Mouse (Mus musculus) CH12.LX (cell line): ENCODE data around the gene Msrb2. TPM values are rescaled to one million over a fixed set of nuclear protein-coding genes. Genes with fewer than 3 reads are reported as not detected.

Source experiments
- DNase-seq: peaks from one replicate; pipeline ENCODE4 v3.0.0-alpha.2; 2013; ENCODE audit errors: extremely low read depth
- H3K27ac ChIP-seq: 2 replicates; pipeline ENCODE4 v1.5.1; 2012; ENCODE audit warnings: low read depth, mild to moderate bottlenecking, control low read depth, moderate library complexity; ENCODE audit not compliant: insufficient read depth
- H3K27me3 ChIP-seq: replicated peaks from 2 replicates; pipeline ENCODE3; 2012; ENCODE audit warnings: inconsistent platforms
- H3K36me3 ChIP-seq, 2 experiments: replicated peaks in 1 of 2; 2 replicates each; pipeline versions ENCODE3 to v1.6.1; 2012; ENCODE audit warnings: inconsistent platforms in 1 of 2, low read length in 1 of 2, mild to moderate bottlenecking in 1 of 2, mixed read lengths in 1 of 2, moderate library complexity in 1 of 2; ENCODE audit not compliant: control insufficient read depth in 1 of 2, insufficient read depth in 1 of 2
- H3K4me1 ChIP-seq, 2 experiments: 2 replicates each; pipeline ENCODE4 v1.6.1; 2012; ENCODE audit warnings: inconsistent platforms in 1 of 2, moderate library complexity in 1 of 2; ENCODE audit not compliant: insufficient read depth in 2 of 2, control insufficient read depth in 1 of 2
- H3K4me2 ChIP-seq: 2 replicates; pipeline ENCODE4 v1.6.1; 2012; ENCODE audit warnings: low read depth, mild to moderate bottlenecking, control low read depth; ENCODE audit not compliant: poor library complexity, insufficient read depth, severe bottlenecking
- H3K4me3 ChIP-seq, 3 experiments: fragments of 150-350 bp in 1 of 3; sonication (generic) in 1 of 3; replicated peaks in 1 of 3; 2 replicates each; pipeline versions ENCODE3 to v1.5.1; 2011 to 2012; ENCODE audit warnings: low read depth in 2 of 3, low read length in 2 of 3, mild to moderate bottlenecking in 2 of 3, moderate library complexity in 2 of 3, control low read depth in 1 of 3, improper control_type of control experiment in 1 of 3, inconsistent platforms in 1 of 3, mixed read lengths in 1 of 3; ENCODE audit not compliant: poor library complexity in 1 of 3
- H3K79me2 ChIP-seq: replicated peaks from 2 replicates; pipeline ENCODE4 v1.6.1; 2012; ENCODE audit warnings: mild to moderate bottlenecking, moderate library complexity; ENCODE audit not compliant: control insufficient read depth, poor library complexity, insufficient read depth, severe bottlenecking; ENCODE audit errors: extremely low read depth
- H3K9ac ChIP-seq: 2 replicates; pipeline ENCODE4 v1.6.1; 2012; ENCODE audit warnings: low read depth, mild to moderate bottlenecking, control low read depth, moderate library complexity; ENCODE audit not compliant: insufficient read depth
- H3K9me3 ChIP-seq: replicated peaks from 2 replicates; pipeline ENCODE3; 2012; ENCODE audit warnings: low read length, inconsistent platforms, mixed read lengths
- CHD2 ChIP-seq: IDR thresholded peaks from 2 replicates; pipeline ENCODE4 v1.6.1; 2011; ENCODE audit warnings: low read length, improper control_type of control experiment
- CTCF ChIP-seq, 2 experiments: IDR thresholded peaks in 1 of 2; conservative IDR thresholded peaks in 1 of 2; 2 replicates each; pipeline ENCODE4 v1.5.1; 2011 to 2012; ENCODE audit warnings: low read depth in 2 of 2, low read length in 2 of 2, improper control_type of control experiment in 1 of 2, inconsistent platforms in 1 of 2, mild to moderate bottlenecking in 1 of 2, moderate library complexity in 1 of 2
- HCFC1 ChIP-seq: IDR thresholded peaks from 2 replicates; pipeline ENCODE4 v1.6.1; 2012; ENCODE audit warnings: low read depth, mild to moderate bottlenecking, inconsistent platforms, low read length, improper control_type of control experiment
- IRF4 ChIP-seq: IDR thresholded peaks from 2 replicates; pipeline ENCODE4 v1.6.1; 2014; ENCODE audit warnings: low read depth, mild to moderate bottlenecking, inconsistent platforms, low read length, improper control_type of control experiment
- JUND ChIP-seq: conservative IDR thresholded peaks from 2 replicates; pipeline ENCODE4 v1.6.1; 2011; ENCODE audit warnings: low read depth, low read length, improper control_type of control experiment
- KAT2A ChIP-seq: IDR thresholded peaks from 2 replicates; pipeline ENCODE4 v1.6.1; 2012; ENCODE audit warnings: low read length, improper control_type of control experiment, inconsistent platforms; ENCODE audit not compliant: insufficient replicate concordance
- MAFK ChIP-seq: IDR thresholded peaks from 2 replicates; pipeline ENCODE4 v1.6.1; 2011; ENCODE audit warnings: low read length, improper control_type of control experiment; ENCODE audit not compliant: insufficient replicate concordance
- MAX ChIP-seq: IDR thresholded peaks from 2 replicates; pipeline ENCODE4 v1.6.1; 2011; ENCODE audit warnings: low read length, improper control_type of control experiment
- MEF2A ChIP-seq: IDR thresholded peaks from 2 replicates; pipeline ENCODE4 v1.6.1; 2014; ENCODE audit warnings: low read depth, mild to moderate bottlenecking, inconsistent platforms, low read length, improper control_type of control experiment, borderline replicate concordance
- MXI1 ChIP-seq: IDR thresholded peaks from 2 replicates; pipeline ENCODE4 v1.6.1; 2011; ENCODE audit warnings: mild to moderate bottlenecking, low read depth, low read length, improper control_type of control experiment
- MYC ChIP-seq: IDR thresholded peaks from 2 replicates; pipeline ENCODE4 v1.6.1; 2011; ENCODE audit warnings: low read depth, mild to moderate bottlenecking, improper control_type of control experiment, low read length
- NELFE ChIP-seq: IDR thresholded peaks from 2 replicates; pipeline ENCODE4 v1.6.1; 2011; ENCODE audit warnings: low read depth, low read length, improper control_type of control experiment
- POLR2AphosphoS2 ChIP-seq: IDR thresholded peaks from 2 replicates; pipeline ENCODE4 v1.6.1; 2011; ENCODE audit warnings: low read depth, low read length, improper control_type of control experiment
- RAD21 ChIP-seq: IDR thresholded peaks from 2 replicates; pipeline ENCODE4 v1.6.1; 2011; ENCODE audit warnings: low read depth, mild to moderate bottlenecking, low read length, improper control_type of control experiment, moderate library complexity
- RCOR1 ChIP-seq: conservative IDR thresholded peaks from 2 replicates; pipeline ENCODE4 v1.6.1; 2012; ENCODE audit warnings: low read depth, mild to moderate bottlenecking, inconsistent platforms, low read length, improper control_type of control experiment
- SIN3A ChIP-seq: IDR thresholded peaks from 2 replicates; pipeline ENCODE4 v1.6.1; 2012; ENCODE audit warnings: low read length, improper control_type of control experiment, inconsistent platforms
- TBP ChIP-seq: conservative IDR thresholded peaks from 2 replicates; pipeline ENCODE4 v1.6.1; 2011; ENCODE audit warnings: low read depth, low read length, improper control_type of control experiment
- TCF12 ChIP-seq: IDR thresholded peaks from 2 replicates; pipeline ENCODE4 v1.6.1; 2014; ENCODE audit warnings: low read depth, mild to moderate bottlenecking, inconsistent platforms, low read length, improper control_type of control experiment
- UBTF ChIP-seq: IDR thresholded peaks from 2 replicates; pipeline ENCODE4 v1.6.1; 2012; ENCODE audit warnings: low read depth, mild to moderate bottlenecking, inconsistent platforms, low read length, improper control_type of control experiment, moderate library complexity
- USF1 ChIP-seq: IDR thresholded peaks from 2 replicates; pipeline ENCODE4 v1.6.1; 2014; ENCODE audit warnings: low read depth, mild to moderate bottlenecking, inconsistent platforms, low read length, improper control_type of control experiment
- USF2 ChIP-seq: conservative IDR thresholded peaks from 2 replicates; pipeline ENCODE4 v1.6.1; 2011; ENCODE audit warnings: low read depth, low read length, improper control_type of control experiment
- ZKSCAN1 ChIP-seq: IDR thresholded peaks from 2 replicates; pipeline ENCODE4 v1.6.1; 2012; ENCODE audit warnings: low read depth, inconsistent platforms, low read length, improper control_type of control experiment, borderline replicate concordance
- dilution Hi-C: fragments of 300-500 bp; cut with MboI; formaldehyde crosslinking; loops from 2 replicates; pipeline ENCODE4 v1.14.3; 2020; ENCODE audit warnings: low sequenced_read_pairs; ENCODE audit not compliant: extremely low pct_unique_long_range_greater_than_20kb, extremely low pct_ligation_motif_present
- in situ Hi-C: fragments of 300-500 bp; cut with MboI; formaldehyde crosslinking; loops from 3 replicates; pipeline ENCODE4 v1.14.3; 2019; ENCODE audit warnings: low sequenced_read_pairs, low pct_ligation_motif_present, low pct_unique_long_range_greater_than_20kb, mixed read lengths
- polyA plus RNA-seq: library from polyadenylated mRNA; unstranded; fragments of >175 nt; gene quantifications from 2 replicates; pipeline ENCODE4 v1.2.1, GENCODE M21; 2012; ENCODE audit warnings: low read depth; ENCODE audit not compliant: insufficient read length
- total RNA-seq, 2 experiments: library from RNA; depleted of rRNA; stranded (reverse); fragments of 300-350 nt in 1 of 2; fragments of >200 nt in 1 of 2; gene quantifications; 2 replicates each; pipeline ENCODE4 v1.2.3; 2012 to 2014

Msrb2 gene
- total and polyA plus RNA-seq, 3 experiments, result 9.0 to 27.8 (median 21.6) TPM

- Histone ChIP-seq H3K79me2 (no peaks in the 10 kb centered on the region), H3K27me3 (peaks cover 1% of the 10 kb centered on the region), H3K4me2 (no peak overlapping the region), H3K9ac (no peak overlapping the region), H3K4me3 (no peak overlapping the region), H3K4me1 (no peaks in the 10 kb centered on the region), H3K9me3 (no peaks in the 10 kb centered on the region), H3K27ac (no peak overlapping the region), H3K36me3 (no peaks in the 10 kb centered on the region)
- in situ Hi-C loops (no loop called here), dilution Hi-C loops (no loop called here)
- TF ChIP-seq CTCF (conservative IDR thresholded peaks at IDR 0.05 in 1 of 2, IDR thresholded peaks at IDR 0.05 in 1 of 2; ENCODE audit: low read depth in 2 of 2, low read length in 2 of 2) (no peak), USF1 (no peak), MYC (no peak), CHD2 (no peak), MAX (no peak), HCFC1 (no peak), ZKSCAN1 (no peak), MEF2A (no peak)
- no peak for DNase-seq
Measured at GRCm38 (mm10) chr2:19431614-19432323, 60.5 kb downstream of the Msrb2 start.

GRCm38 (mm10) chr2:19444346-19444745 lies 73.1 kb downstream of the Msrb2 start:
- no peak overlapping the region for H3K4me3 ChIP-seq
- no peak overlapping the region for H3K9ac ChIP-seq
- in situ Hi-C loops, result no loop called here
- TF ChIP-seq MXI1 (no peak), UBTF (no peak), ZKSCAN1 (no peak), MEF2A (no peak), KAT2A (no peak), IRF4 (no peak), RCOR1 (no peak), TCF12 (no peak), NELFE (no peak), MAX (no peak), MAFK (no peak), POLR2AphosphoS2 (no peak), CTCF (conservative IDR thresholded peaks at IDR 0.05 in 1 of 2, IDR thresholded peaks at IDR 0.05 in 1 of 2; ENCODE audit: low read depth in 2 of 2, low read length in 2 of 2) (no peak), RAD21 (no peak), SIN3A (no peak), JUND (no peak), TBP (no peak), USF2 (no peak), CHD2 (no peak)
- H3K9me3 ChIP-seq, result peaks cover 13% of the 10 kb centered on the region
- no peaks in the 10 kb centered on the region for H3K4me1 ChIP-seq
- no peak overlapping the region for H3K4me2 ChIP-seq
- no peaks in the 10 kb centered on the region for H3K79me2 ChIP-seq
- H3K36me3 ChIP-seq, result no peaks in the 10 kb centered on the region
- no peak overlapping the region for H3K27ac ChIP-seq
- H3K27me3 ChIP-seq, result no peaks in the 10 kb centered on the region
- no peak for DNase-seq
- dilution Hi-C loops, result no loop called here

Other genes with a start within 250 kb of the Msrb2 start
- 0.08 TPM in 2 replicates for gene Armc3, start 172.1 kb upstream of the Msrb2 start, total RNA-seq (2012; rRNA removed)
- 0.20 and 0.21 TPM in 2 replicates for gene Armc3, start 172.1 kb upstream of the Msrb2 start, total RNA-seq (2014; rRNA removed)
- gene Armc3, start 172.1 kb upstream of the Msrb2 start, polyA plus RNA-seq, result 0.36 and 0.46 TPM in 2 replicates
- not detected in 2 replicates for gene Ptf1a, start 74.2 kb downstream of the Msrb2 start, total RNA-seq (2012; rRNA removed)
- gene Ptf1a, start 74.2 kb downstream of the Msrb2 start, total RNA-seq (2014; rRNA removed), result not detected in 2 replicates
- not detected in 2 replicates for gene Ptf1a, start 74.2 kb downstream of the Msrb2 start, polyA plus RNA-seq
- gene 4921504E06Rik, start 182.5 kb downstream of the Msrb2 start, total RNA-seq (2012; rRNA removed), result not detected in 2 replicates
- gene 4921504E06Rik, start 182.5 kb downstream of the Msrb2 start, total RNA-seq (2014; rRNA removed), result not detected in 2 replicates
- gene 4921504E06Rik, start 182.5 kb downstream of the Msrb2 start, polyA plus RNA-seq, result not detected in 2 replicates